Mouse (Mus musculus) liver, postnatal 0 days (tissue): ENCODE measurements at regions not wholly inside any gene's neighbourhood (a gene's known extent, or its start where the extent isn't known, plus 50 kb on each side); places are given as distances from the start of the nearest gene placed in this dataset.

Experiments
- CTCF ChIP-seq: sonication (generic); IDR thresholded peaks from 2 replicates; pipeline ENCODE4 v1.5.1; 2016; ENCODE audit warnings: antibody characterized with exemption, low read depth
- EP300 ChIP-seq: IDR thresholded peaks from 2 replicates; pipeline ENCODE4 v1.6.1; 2016; ENCODE audit warnings: antibody characterized with exemption, low read depth, mild to moderate bottlenecking

DNA sequence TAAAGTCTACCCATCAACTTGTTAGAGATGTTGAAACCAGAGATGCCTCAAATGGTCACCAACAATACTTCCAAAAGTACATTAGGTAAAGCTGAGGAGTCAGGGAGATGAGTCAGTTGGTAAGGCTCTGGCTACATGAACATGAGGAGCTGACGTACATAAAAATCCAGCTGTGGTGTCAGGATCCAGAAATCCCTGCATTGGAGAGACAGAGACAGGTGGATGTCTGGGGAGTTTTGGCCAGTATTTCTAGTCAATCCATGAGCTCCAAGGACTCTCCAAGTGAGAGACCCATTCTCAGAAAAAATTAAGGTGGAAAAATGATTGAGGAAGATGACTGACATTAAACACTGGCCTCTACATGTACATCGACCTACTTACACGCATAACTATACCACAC lies 244.8 kb upstream of the Adgrl2 start:
- TF ChIP-seq EP300 = no peak
- TF ChIP-seq CTCF = no peak
